Mouse (Mus musculus) monocyte, adult 5-6 weeks (primary cell): ENCODE data around the gene Astn1. TPM values are rescaled to one million over a fixed set of nuclear protein-coding genes. Genes with fewer than 3 reads are reported as not detected.

Source experiments
- ATAC-seq: fragments of 153-309, 156-312 bp; replicated peaks from 2 replicates; pipeline ENCODE4 v1.8.0; 2017; ENCODE audit warnings: mild to moderate bottlenecking; ENCODE audit not compliant: low TSS enrichment, insufficient number of reproducible peaks, severe bottlenecking, poor library complexity, low FRiP score
- total RNA-seq: library from RNA; stranded (forward); fragments of 200-1000, 200-491, 200-594 nt; gene quantifications from 3 replicates; pipeline ENCODE4 v1.2.3, GENCODE M21; 2017

Astn1 gene
- total RNA-seq, 1 experiment from 2014 or later: not detected

DNA sequence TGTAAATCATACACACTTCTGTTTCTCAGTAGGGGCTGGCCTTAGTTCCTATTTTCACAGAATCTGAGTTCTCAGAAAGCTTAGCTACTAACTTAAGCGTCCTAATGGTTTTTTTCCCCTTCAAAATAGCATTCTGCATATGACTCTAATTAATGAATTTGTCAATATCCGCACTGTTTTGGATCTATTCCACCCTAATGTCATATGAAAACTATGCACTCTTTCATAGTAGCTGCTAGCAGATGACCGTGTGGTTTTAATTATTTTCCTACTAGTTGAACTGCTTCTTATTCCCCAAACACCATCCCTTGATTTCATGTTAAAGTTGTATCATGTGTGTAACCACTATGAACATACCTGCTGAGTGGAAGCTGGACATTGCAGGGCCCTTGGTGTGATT is 303.9 kb downstream of the Astn1 start:
- no peak for ATAC-seq

DNA sequence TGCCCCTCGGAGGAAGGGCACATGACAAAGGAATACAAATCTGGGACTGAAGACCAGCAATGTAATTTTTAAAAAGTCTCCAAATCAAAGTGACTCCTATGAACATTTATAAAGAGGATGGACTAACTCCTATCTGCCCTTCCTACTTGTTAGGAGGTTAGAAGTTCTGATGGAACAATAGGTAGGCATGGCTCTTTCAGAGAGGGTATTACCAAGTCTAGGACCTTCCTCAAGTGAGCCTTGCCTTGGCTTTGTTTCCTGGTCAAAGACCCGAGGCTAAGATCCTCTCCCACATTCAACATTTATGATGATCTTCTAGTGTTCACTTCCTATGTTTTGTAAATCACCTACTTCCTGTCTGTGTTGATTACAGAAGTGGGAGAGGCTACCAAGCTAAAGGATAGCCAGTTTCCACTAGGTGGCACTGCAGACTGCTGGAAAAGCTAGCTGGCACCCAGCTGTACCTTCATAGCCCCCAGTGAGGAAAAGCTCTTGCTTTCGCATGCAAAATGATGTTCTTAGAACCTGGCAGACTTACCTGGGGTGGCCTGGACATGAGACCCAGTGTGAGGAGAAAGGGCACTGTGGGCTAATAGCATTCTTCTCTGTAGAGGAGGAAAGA is 308.0 kb downstream of the Astn1 start:
- no peak for ATAC-seq

DNA sequence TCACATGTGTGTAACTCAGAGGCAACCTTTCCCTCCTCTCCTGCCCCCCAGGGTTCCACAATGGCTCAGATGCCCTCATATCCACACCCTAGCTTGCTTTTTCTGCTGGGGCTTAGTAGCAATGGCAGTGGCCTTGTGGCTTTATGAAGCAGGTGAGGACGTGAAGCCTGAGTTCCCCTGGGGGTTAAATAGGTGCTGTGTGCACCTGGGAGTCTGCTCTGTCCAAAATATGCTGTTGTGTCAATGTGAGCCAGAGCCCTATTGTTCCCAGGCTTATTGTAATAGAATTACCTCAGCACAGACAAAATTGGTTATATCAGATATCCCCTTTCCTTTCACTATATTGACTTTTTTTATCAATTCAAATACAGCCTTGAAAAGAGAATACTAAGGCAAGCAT is 325.7 kb downstream of the Astn1 start:
- no peak for ATAC-seq

DNA sequence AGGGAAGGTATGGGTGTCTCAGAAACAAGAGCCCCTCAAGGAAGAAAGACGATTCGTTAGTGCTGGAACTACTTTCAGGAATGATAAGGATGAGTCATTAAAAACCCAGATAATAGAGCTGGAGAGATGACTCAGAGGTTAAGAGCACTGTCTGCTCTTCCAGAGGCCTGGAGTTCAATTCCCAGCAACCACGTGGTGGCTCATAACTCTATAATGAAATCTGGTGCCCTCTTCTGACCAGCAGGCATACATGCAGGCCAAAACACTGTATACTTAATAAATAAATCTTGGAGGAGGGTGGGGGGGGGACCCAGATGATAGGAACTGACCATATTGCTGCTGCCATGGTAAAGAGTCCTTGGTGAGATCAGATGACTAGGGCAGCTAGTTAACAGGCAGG is 335.4 kb downstream of the Astn1 start:
- ATAC-seq: no peak

DNA sequence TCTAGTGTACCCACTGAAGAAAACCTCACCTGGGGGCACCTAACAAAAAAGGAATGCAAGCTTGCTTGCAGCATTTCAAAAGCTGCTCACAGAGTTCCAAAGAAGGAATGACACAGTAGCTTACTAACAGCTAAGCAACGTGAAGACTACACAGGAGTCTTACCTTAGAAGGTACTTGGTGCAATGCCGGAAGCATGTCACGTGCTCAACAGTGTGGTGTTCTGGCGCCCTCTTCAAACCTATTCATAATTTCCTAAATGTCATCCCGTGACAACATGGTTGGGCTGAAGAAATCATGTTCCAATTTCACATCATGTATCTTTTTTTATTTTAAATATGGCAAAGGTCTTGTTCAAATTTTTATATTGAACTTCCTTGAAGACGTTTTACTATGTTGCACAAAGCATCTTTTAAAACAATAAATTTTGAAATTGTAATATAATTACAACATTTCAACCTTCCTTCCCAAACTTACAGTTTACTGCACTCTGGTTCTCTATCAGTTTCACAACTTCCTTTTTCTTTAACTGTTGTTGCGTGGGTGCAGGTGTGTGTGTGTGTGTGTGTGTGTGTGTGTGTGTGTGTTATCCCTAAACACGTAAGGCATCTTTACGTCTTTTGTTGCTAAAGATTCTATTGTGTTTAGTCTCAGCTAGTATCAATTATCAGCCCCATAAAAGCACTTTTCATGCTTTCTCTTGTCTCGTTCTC is 335.9 kb downstream of the Astn1 start:
- ATAC-seq: no peak

DNA sequence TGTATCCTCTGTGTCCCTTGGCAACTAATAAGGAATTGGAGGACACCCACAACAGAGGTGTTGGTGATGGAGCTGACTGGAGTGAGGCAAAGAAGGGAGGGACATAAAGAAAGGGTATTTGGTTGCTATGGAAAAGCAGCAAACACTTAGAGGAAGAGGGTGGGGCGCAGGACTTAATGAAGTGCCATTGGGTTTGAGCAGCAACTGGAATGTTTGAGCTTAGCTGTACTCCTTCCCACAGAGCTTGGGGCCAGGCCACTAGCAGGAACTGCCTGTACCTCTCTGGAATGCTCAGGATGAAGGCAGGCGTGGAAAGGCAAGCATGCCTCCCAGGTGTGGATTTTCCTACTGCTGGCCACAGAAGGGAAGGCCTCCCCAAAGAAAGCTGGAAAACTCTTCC is 337.2 kb downstream of the Astn1 start:
- no peak for ATAC-seq

DNA sequence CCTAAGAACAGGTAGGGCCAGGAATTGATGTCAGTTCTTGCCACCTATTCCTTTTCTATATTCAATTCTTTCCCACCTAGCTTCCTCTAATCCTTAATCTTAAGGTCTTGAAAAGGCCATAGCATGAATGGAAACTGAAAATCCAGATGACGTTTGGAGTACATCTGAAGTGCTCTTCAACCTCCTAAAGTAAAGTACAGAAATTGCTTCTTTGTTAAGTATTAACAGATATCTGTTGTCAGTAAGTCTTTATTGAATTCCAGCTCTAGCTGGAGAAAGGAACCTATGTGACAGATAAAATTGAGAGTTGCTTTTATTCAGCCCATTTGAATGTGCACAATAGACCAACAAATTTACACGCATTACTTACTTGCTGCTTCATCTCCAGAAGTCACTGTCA is 338.1 kb downstream of the Astn1 start:
- no peak for ATAC-seq

DNA sequence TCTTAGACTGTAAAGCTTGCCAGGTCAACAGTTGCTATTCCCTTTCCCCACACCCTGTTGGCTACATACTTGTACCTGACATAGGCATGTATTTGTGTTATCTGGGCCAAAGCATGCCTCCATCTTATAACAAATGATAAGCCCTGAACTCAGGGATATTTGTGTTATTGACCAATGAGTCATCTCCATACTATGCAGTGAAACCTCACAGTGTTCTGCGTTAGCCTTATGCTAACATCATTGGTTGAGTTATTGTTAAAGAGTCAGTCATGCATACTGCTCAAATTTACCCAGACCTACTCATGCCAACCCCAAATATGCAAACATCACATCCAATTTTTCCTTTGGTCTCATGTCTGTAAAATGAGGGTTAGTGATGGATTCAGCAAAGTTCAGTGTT is 339.3 kb downstream of the Astn1 start:
- ATAC-seq: no peak

DNA sequence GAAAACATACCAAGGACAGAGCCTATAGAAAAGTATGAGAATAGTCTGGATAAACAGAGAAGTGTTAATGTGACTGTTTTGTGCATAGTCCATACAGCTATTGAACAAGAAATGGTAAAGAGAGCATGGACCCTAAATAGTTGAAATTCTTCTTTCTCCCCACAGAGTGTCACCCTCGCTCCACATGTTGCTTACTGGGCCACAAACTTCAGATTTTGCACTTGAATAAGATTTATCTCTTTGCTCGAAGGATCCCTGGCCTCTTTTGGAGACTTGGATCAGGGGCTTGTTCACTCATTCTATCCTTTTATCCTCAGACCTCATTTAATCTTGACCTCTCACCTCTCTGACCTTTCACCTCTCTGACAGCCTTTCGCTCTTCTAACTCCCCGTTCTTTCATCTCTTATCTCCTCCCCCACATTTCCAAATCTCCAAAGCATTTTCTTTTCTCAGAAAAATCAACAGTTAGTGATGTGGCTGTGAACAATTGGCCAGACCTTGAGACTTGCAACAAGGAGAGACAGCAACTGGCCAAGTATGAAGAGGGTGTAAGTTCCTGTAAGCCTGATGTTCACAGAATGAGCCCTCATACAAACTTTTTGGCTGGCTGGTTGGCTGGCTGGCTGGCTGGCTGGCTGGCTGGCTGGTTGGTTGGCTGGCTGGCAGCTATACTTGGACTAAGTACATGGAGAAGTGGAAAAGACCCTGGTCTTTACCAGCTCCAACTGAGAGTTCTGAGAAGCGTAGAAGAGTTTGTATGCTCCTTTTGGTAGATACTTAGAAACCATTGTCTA is 351.4 kb downstream of the Astn1 start:
- no peak for ATAC-seq

DNA sequence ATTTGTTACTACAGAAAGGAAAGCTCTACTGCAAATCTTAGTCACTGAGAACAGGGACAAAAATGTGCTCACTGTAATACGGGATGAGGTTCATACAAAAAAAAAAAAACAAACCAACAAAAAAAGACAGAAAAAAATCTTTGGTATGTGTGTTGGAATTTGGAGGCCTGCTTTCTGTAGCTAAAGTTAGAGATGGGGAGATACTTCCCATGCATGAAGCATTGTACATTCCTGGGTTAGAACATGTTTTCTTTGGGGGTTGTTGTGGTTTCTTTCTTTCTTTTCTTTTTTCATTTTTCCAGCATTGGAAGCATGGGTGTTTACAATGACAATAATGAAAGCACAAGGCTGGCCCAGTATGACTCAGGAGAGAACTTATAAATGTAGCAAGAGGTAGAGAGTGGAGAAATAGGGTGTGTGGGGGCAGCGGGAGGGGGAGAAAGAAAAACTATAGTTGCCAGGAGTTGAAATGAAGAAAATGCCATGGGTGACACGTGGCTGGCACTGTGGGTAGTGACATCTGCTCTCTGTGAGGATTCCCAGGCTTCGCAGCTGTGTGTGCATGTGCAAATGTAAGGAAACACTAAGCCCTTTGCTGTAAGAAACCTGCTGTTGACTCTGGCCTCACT is 370.9 kb downstream of the Astn1 start:
- ATAC-seq: no peak

DNA sequence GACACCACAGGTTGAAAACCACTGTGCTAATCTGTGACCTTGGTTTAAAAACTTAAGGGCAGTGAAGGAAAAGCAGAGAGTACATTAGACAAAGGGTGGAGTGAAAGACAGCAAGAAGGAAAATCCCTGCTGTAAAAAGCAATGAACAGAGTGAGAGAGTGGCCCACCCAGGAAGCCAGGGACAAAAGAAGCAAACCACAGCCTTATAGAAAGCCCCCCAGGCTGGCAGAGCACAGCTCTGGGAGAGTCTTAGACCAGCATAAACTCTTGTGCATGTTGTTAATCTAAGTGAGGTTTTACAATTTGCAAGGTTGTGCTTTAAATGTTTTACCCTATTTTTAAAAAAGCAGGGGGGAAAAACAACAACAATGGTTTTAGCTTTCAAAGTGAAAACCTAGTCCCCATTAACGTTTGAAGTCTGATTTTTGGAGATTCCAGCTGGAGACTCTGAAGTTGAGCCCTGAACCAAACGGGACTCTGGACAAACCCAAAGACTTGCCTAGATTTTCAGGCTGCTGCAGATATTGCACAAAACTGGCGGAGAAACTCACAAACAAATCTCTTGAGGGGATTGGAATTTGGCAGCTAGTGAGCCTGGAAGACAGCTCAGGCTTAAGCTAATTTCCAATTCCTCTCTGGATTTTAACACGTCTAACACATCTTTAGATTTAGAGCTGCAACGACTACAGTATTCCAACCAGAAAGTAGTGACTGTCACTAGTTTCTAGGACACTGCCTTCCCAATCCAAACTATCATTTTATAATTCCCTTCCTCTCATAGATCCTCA is 377.3 kb downstream of the Astn1 start:
- no peak for ATAC-seq

DNA sequence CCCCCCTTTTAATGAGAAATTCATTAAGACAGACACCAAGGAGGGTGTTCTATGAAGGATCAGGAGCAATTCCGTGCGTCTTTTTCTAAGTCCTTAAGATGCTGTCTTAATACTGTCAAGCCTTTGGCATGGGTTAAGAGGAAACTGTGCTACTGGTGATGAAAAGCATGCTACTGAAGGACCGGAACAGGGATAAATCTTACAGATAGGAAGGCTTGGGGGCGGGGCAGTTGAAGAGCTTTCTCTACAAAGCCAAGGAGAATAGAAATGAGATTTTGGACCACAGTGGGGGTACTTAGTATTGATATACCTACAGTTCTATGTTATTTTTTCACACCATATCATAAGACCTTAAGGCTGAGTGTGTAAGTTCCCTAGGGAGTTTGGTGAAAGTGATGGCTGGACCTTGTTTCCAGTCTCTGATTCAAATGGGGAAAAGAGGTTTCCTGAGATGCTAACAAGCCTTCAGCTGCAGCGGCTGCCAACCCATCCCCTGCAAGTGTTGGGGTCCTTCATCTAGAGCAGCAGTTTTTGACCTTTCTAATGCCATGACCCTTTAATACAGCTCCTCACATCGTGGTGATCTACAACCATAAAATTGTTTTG is 378.2 kb downstream of the Astn1 start:
- ATAC-seq: no peak

DNA sequence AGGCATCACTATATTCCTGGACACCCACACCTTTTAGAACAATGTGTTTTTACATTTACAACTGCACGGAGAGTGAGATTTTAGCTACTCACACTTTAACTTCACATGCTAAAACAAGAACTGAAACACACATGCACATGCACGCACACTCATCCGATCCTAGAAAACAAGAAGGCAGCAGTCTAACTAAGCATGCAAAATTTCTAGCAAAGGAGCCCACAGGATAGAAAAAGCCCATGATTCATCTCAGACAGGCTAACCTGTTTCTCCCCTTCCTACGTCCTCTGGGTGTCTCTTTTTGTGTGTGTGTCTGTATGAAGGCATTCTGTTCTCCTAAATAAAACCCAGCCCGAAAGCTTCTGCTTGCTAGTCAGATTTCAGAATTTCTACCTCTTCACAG is 378.9 kb downstream of the Astn1 start:
- ATAC-seq: no peak

Other genes with a start within 250 kb of the Astn1 start
- gene Brinp2, start 5.9 kb upstream of the Astn1 start, total RNA-seq: not detected in 3 replicates